ENCODE assay signal across 18 mouse cellular contexts in the genomic region with DNA sequence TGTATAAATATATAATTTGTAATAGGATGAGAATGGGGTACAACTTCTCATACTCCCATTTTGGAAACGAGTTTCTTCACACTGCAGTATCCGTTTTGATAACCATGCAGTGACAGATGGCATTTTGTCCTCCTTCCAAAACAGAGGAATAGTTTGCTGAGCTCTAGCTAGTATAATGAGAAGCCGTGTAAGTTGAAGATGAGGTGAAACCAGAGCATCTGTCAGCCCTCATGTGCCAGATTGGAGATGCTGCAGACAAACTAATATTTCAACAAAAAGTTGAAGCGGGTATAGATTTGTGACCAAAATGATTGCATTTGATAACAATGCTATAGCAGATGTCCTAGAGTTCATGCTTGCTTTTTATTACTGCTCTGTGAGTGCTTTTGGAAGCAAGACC.
A peak's percentile ranks its signal among the peaks of the same experiment; 100 is the strongest.
DNase-seq lines count a peak whose midpoint lies in the region; ATAC-seq lines count a peak whose summit lies in the region.
"Had no signal": no experiment of that assay in that cellular context is flagged by ENCODE, and none has a peak within 500 bp of the region (broad histone marks: within the 10 kb centered on the region; RNA-seq: fewer than 3 reads in every experiment).

No protein-coding gene starts in this region.

- no peak overlapping the region for H3K4me2 ChIP-seq in forebrain, embryonic 15.5 days (replicated peaks)
- no peak overlapping the region for H3K4me2 ChIP-seq in forebrain, embryonic 12.5 days
- H3K4me2 ChIP-seq: embryonic facial prominence, embryonic 15.5 days; hindbrain, embryonic 13.5 days; limb, embryonic 12.5 days had no signal

- no peak overlapping the region for H3K27ac ChIP-seq in forebrain, embryonic 15.5 days (replicated peaks)
- no peak overlapping the region for H3K27ac ChIP-seq in forebrain, embryonic 12.5 days
- H3K27ac ChIP-seq: embryonic facial prominence, embryonic 15.5 days; hindbrain, embryonic 13.5 days; layer of hippocampus, adult 2 months; limb, embryonic 12.5 days; liver, embryonic 14.5 days; stomach, postnatal 0 days had no signal

- H3K27me3 ChIP-seq in forebrain, embryonic 15.5 days: no peaks in the 10 kb centered on the region
- H3K27me3 ChIP-seq in forebrain, embryonic 12.5 days: no peaks in the 10 kb centered on the region
- H3K27me3 ChIP-seq: embryonic facial prominence, embryonic 15.5 days; hindbrain, embryonic 13.5 days; limb, embryonic 12.5 days had no signal

- H3K9me3 ChIP-seq in forebrain, embryonic 15.5 days: no peaks in the 10 kb centered on the region
- H3K9me3 ChIP-seq in forebrain, embryonic 12.5 days: no peaks in the 10 kb centered on the region
- H3K9me3 ChIP-seq: embryonic facial prominence, embryonic 15.5 days; hindbrain, embryonic 13.5 days; limb, embryonic 12.5 days had no signal

- H3K4me3 ChIP-seq in forebrain, embryonic 15.5 days: no peak overlapping the region
- H3K4me3 ChIP-seq in forebrain, embryonic 12.5 days (replicated peaks): no peak overlapping the region
- H3K4me3 ChIP-seq: embryonic facial prominence, embryonic 15.5 days; hindbrain, embryonic 13.5 days; layer of hippocampus, adult 2 months; limb, embryonic 12.5 days had no signal

- H3K9ac ChIP-seq in forebrain, embryonic 15.5 days (replicated peaks): no peak overlapping the region
- H3K9ac ChIP-seq in forebrain, embryonic 12.5 days: no peak overlapping the region
- H3K9ac ChIP-seq: embryonic facial prominence, embryonic 15.5 days; hindbrain, embryonic 13.5 days; limb, embryonic 12.5 days; liver, embryonic 14.5 days had no signal

- peak; percentile 2 to 6 for DNase-seq in right cerebral cortex, adult 2 months (ENCODE audit: low spot score in 2 of 2)
- no peak for DNase-seq in right cerebral cortex, postnatal 4 days
- peak; percentile 4 to 11 for DNase-seq in layer of hippocampus, postnatal 10 days (ENCODE audit: low spot score in 2 of 2)
- DNase-seq in lung, postnatal 36 days: no peak
- no peak for DNase-seq in adrenal gland, postnatal 25 days
- DNase-seq: embryo, embryonic 11 days; gastrocnemius, postnatal 14 days; midbrain, embryonic 14.5 days; thymus, postnatal 25 days had no signal

- 0 out of 2 replicates have a peak, but pooled peaks have one; percentile 19 for ATAC-seq in forebrain, embryonic 15.5 days (replicated peaks)
- no peak for ATAC-seq in forebrain, embryonic 12.5 days (ENCODE audit: low FRiP score)
- ATAC-seq: intestine, postnatal 0 days had no signal

- no peaks in the 10 kb centered on the region for H3K4me1 ChIP-seq in forebrain, embryonic 15.5 days
- H3K4me1 ChIP-seq in forebrain, embryonic 12.5 days: no peaks in the 10 kb centered on the region
- H3K4me1 ChIP-seq: embryonic facial prominence, embryonic 15.5 days; hindbrain, embryonic 13.5 days; limb, embryonic 12.5 days had no signal

- no peaks in the 10 kb centered on the region for H3K36me3 ChIP-seq in forebrain, embryonic 15.5 days
- no peaks in the 10 kb centered on the region for H3K36me3 ChIP-seq in forebrain, embryonic 12.5 days (replicated peaks)
- H3K36me3 ChIP-seq: embryonic facial prominence, embryonic 15.5 days; hindbrain, embryonic 13.5 days; limb, embryonic 12.5 days had no signal

- WGBS in forebrain, embryonic 15.5 days: 63% methylated on average over 4 of the region's 4 CpGs
- WGBS in forebrain, embryonic 12.5 days: 76% methylated on average over 4 of the region's 4 CpGs

Comparison
In these comparisons a context has a peak if more than half of its experiments do, and no peak if none do; other contexts are left out.
1. DNase-seq: peak in right cerebral cortex, adult 2 months (2 of 2) and layer of hippocampus, postnatal 10 days (2 of 2); none in right cerebral cortex, postnatal 4 days (single experiment), lung, postnatal 36 days (single experiment) and adrenal gland, postnatal 25 days (single experiment).